Mouse (Mus musculus) heart, adult 2 months (tissue): Measurements from ENCODE around the gene Bpi. TPM values are rescaled to one million over a fixed set of nuclear protein-coding genes. Genes with fewer than 3 reads are reported as not detected.

ENCODE experiments used
- DNase-seq, 2 experiments: peaks; one replicate each; pipeline ENCODE4 v3.0.0; 2021
- H3K27ac ChIP-seq: fragments of 200-600 bp; 2 replicates; pipeline ENCODE4 v1.8.1; 2022
- H3K27me3 ChIP-seq: fragments of 200-500 bp; 2 replicates; pipeline ENCODE4 v1.6.1; 2012; ENCODE audit warnings: mild to moderate bottlenecking, low read length, inconsistent platforms, mixed read lengths; ENCODE audit not compliant: control insufficient read depth, insufficient read depth
- H3K36me3 ChIP-seq: fragments of 200-500 bp; 2 replicates; pipeline ENCODE4 v1.6.1; 2012; ENCODE audit warnings: low read length, inconsistent platforms; ENCODE audit not compliant: control insufficient read depth, insufficient read depth
- H3K4me1 ChIP-seq: fragments of 200-500 bp; 2 replicates; pipeline ENCODE4 v1.6.1; 2011; ENCODE audit warnings: low read length; ENCODE audit not compliant: control insufficient read depth, insufficient read depth
- H3K4me3 ChIP-seq: fragments of 200-600 bp; 2 replicates; pipeline ENCODE4 v1.8.1; 2022
- H3K79me2 ChIP-seq: fragments of 200-500 bp; replicated peaks from 2 replicates; pipeline ENCODE4 v1.6.1; 2012; ENCODE audit warnings: mild to moderate bottlenecking, inconsistent platforms, low read length, moderate library complexity, mixed read lengths; ENCODE audit not compliant: control insufficient read depth, insufficient read depth
- H3K9ac ChIP-seq: fragments of 200-500 bp; 2 replicates; pipeline ENCODE4 v1.6.1; 2012; ENCODE audit warnings: low read depth, mild to moderate bottlenecking, control low read depth, inconsistent platforms, low read length, mixed read lengths
- CTCF ChIP-seq: fragments of 200-600 bp; IDR thresholded peaks from 2 replicates; pipeline ENCODE4 v1.8.1; 2022; ENCODE audit warnings: antibody characterized with exemption, mild to moderate bottlenecking, moderate library complexity
- EP300 ChIP-seq: fragments of 200-500 bp; IDR thresholded peaks from 2 replicates; pipeline ENCODE4 v1.6.1; 2011; ENCODE audit warnings: low read depth, low read length, control low read depth; ENCODE audit not compliant: insufficient read depth
- POLR2A ChIP-seq: fragments of 200-500 bp; IDR thresholded peaks from 2 replicates; pipeline ENCODE4 v1.6.1; 2011; ENCODE audit warnings: mild to moderate bottlenecking, low read depth, low read length, control low read depth; ENCODE audit not compliant: insufficient read depth
- WGBS: fragments of 180-500 bp; shearing (Covaris S2); methylation state at CpG from one replicate; pipeline ENCODE4 v1.1.7; 2018; 5-methylcytosine and 5-hydroxymethylcytosine counted together
- intact Hi-C: fragments of 180-260 bp; cut with DNase I; formaldehyde crosslinking; loops from one replicate; pipeline ENCODE4 v1.15.1; 2025
- polyA plus RNA-seq: library from polyadenylated mRNA; depleted of rRNA; stranded (reverse); fragments of >200 nt; gene quantifications from 2 replicates; pipeline ENCODE4 v1.2.3, GENCODE M21; 2012
- total RNA-seq, 2 experiments: library from RNA; stranded (reverse); gene quantifications; 2 replicates each; pipeline ENCODE4 v1.2.3; 2021

Gene Bpi
- total and polyA plus RNA-seq, 3 experiments = 0.13 TPM; not detected in 2

DNA sequence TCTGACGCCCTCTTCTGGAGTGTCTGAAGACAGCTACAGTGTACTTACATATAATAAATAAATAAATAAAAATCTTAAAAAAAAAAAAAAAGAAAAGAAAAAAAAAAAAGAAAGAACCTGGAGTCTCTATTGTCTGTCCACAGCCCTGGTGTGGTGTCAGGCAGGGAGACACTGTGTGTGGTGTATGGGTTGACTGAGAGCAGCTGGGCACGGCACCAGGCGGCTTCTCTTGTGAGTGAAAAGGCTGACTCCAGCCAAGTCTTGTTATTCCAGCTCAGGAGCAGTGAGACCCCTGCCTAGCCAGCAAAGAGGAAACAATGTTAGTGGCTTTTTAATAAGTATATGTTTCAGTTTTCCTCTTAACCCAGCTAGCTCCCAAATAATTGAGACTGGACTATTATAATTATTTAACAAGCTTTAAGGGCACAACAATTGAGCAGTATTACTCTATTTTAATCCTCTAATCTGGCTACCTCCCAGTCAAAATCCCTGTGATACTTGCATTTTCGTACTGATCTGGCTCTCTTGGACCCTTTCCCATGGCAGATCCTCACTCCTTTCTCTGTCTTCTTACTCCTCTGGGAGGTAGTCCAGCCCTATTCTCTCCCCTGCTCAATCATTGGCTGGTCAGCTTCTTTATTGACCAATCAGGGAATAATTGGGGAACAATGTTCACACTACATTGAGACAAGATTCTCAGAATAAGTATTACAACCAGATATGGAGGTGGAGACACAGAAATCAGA lies 12.6 kb upstream of the Bpi start:
- Histone ChIP-seq H3K27ac (no peak overlapping the region), H3K4me3 (no peak overlapping the region), H3K4me1 (peaks cover 4% of the 10 kb centered on the region), H3K36me3 (no peaks in the 10 kb centered on the region), H3K9ac (no peak overlapping the region), H3K79me2 (no peaks in the 10 kb centered on the region), H3K27me3 (no peaks in the 10 kb centered on the region)
- intact Hi-C loops = no loop called here
- TF ChIP-seq CTCF (no peak), EP300 (no peak), POLR2A (no peak)
- 68% methylated on average over 4 of the region's 4 CpGs for WGBS
- DNase-seq = no peak

DNA sequence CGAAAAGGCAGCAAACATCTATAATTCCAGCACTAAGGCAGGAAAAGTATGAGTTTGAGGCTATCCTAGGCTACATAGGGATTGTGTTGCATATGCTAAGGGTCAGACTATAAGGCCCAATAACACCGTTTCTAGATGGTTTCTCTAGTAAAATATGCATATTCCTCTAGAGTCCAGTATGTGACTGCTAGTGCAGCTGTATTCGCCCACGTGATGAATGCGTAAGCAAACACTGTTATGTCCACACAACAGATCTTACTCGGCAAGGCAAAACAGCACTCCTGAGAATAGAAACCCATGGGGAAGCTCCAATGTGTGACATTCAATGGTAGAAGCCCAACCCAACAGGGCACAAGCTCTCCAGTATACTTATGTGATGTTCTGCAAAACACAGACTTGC lies 10.0 kb upstream of the Bpi start:
- WGBS = 64% methylated on average over 6 of the region's 6 CpGs
- Histone ChIP-seq H3K27me3 (no peaks in the 10 kb centered on the region), H3K4me1 (peaks cover 4% of the 10 kb centered on the region), H3K79me2 (no peaks in the 10 kb centered on the region), H3K4me3 (no peak overlapping the region), H3K9ac (no peak overlapping the region), H3K27ac (peak overlapping the region; percentile 56), H3K36me3 (no peaks in the 10 kb centered on the region)
- no peak for TF ChIP-seq POLR2A
- no peak for TF ChIP-seq EP300
- no peak for TF ChIP-seq CTCF
- no peak for DNase-seq
- intact Hi-C loops = no loop called here

DNA sequence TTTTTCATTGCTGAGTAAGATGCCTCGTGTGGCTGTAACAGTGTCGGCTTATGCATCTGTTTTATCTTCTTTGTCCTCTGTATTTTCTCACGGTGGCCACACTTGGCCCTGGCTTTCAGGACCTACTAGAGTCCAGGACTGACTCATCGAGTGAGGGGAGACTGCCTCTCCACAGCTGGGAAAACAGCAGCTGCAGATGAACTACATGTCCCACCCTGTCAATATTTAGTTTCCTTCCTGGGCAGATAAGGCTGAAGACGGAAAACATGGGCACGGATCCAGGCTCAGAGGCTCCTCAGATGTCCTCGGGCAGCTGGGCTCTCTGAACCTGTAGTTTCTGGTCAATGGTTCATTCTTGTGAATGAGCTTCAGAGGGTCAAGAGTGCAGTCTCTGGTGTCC lies 9.6 kb upstream of the Bpi start:
- WGBS = 16% methylated on average over 7 of the region's 7 CpGs
- Histone ChIP-seq H3K79me2 (no peaks in the 10 kb centered on the region), H3K27me3 (no peaks in the 10 kb centered on the region), H3K27ac (peak overlapping the region; percentile 56), H3K4me1 (peaks cover 4% of the 10 kb centered on the region), H3K9ac (no peak overlapping the region), H3K4me3 (no peak overlapping the region), H3K36me3 (no peaks in the 10 kb centered on the region)
- intact Hi-C loops = no loop called here
- TF ChIP-seq EP300 = peak; percentile 86; the same call in 1 of the 2 replicates
- no peak for TF ChIP-seq CTCF
- peak; percentile 69 to 72 for DNase-seq

DNA sequence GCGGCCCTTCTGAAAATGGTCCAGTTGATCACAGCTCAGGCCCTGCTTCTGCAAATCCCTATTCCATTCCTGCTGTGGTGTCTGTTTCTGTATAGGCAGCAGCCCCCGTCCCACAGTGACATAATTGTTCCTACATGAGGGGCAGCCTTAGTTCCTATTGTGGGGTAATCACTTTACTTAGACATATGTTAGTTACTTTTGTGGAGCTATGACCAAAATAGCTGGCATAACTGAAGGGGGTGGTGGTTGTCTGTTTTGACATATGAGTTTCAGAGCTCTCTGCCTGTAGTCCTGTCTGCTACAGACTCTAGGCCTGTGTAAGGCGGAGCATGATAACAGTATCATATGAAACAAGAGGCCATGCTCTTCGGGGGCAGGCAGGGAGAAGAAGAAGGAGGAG lies 7.3 kb upstream of the Bpi start:
- TF ChIP-seq POLR2A (no peak), CTCF (no peak), EP300 (no peak)
- DNase-seq = no peak
- Histone ChIP-seq H3K4me1 (peaks cover 4% of the 10 kb centered on the region), H3K36me3 (no peaks in the 10 kb centered on the region), H3K79me2 (no peaks in the 10 kb centered on the region), H3K27me3 (no peaks in the 10 kb centered on the region), H3K9ac (no peak overlapping the region), H3K4me3 (no peak overlapping the region), H3K27ac (no peak overlapping the region)
- intact Hi-C loops = no loop called here
- 79% methylated on average over 4 of the region's 4 CpGs for WGBS

DNA sequence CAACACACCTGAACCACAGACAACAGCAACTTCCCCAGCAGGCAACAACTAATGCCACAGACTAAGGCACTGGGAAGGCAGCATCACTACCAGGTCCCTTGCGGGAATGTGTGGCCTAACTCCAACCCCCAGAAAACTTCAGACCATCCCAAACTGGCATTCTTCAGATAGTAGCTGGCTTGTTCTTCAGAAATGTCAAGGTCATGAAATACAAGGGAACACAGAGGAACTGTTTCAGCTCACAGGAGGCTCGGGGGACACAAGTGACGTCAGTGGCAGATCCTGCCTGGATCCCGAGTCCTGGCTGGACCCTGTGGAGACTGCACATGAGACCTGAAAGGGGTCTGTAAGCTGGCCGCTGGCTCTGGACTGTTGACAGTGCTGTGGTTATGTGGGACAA lies 4.1 kb upstream of the Bpi start:
- TF ChIP-seq EP300 = no peak
- no peak for TF ChIP-seq CTCF
- TF ChIP-seq POLR2A = no peak
- Histone ChIP-seq H3K4me1 (peaks cover 1% of the 10 kb centered on the region; the same call in 1 of the 2 replicates), H3K27me3 (no peaks in the 10 kb centered on the region), H3K27ac (no peak overlapping the region), H3K79me2 (no peaks in the 10 kb centered on the region), H3K36me3 (no peaks in the 10 kb centered on the region), H3K4me3 (no peak overlapping the region), H3K9ac (no peak overlapping the region)
- WGBS = 71% methylated on average over 5 of the region's 5 CpGs
- no peak for DNase-seq
- intact Hi-C loops = no loop called here

DNA sequence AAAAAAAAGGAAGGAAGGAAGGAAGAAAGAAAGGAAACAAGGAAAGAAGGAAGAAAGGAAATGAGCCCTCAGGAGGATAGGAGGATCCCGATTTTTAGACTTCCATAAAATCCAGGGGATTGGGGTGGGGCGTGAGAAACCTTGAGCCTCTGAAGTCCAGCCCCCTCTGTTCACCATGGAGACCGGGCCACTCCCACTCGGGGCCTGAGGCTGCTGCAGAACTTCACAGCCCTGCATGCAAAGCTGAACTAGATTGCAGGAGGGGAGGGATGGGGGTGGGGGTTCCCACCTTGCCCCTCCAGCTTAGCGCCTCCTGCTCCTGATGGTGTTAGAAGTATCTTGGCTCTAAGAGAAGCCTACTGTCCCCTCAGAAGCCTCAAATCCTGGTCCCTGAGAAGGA lies 1.0 kb upstream of the Bpi start:
- Histone ChIP-seq H3K27ac (no peak overlapping the region; the same call in 1 of the 2 replicates), H3K36me3 (no peaks in the 10 kb centered on the region), H3K4me1 (0 out of 2 replicates have a peak, but pooled peaks cover 1% of the 10 kb centered on the region), H3K27me3 (no peaks in the 10 kb centered on the region), H3K4me3 (no peak overlapping the region), H3K79me2 (no peaks in the 10 kb centered on the region), H3K9ac (no peak overlapping the region)
- intact Hi-C loops = no loop called here
- DNase-seq = peak; percentile 50 to 66
- TF ChIP-seq EP300 (no peak), CTCF (no peak), POLR2A (no peak)
- WGBS = 17% methylated on average over 5 of the region's 5 CpGs
